Mouse (Mus musculus): ENCODE results near the gene Akap13. TPM values are rescaled to one million over a fixed set of nuclear protein-coding genes. Genes with fewer than 3 reads are reported as not detected.

Gene Akap13
- total RNA-seq, 1 experiment, result 24.6 TPM

GRCm38 (mm10) chr7:75642178-75642777, 186.9 kb downstream of the Akap13 start:
- peaks cover 4 to 9% of the 10 kb centered on the region in 2 experiments for H3K4me1 ChIP-seq (ENCODE audit: control insufficient read depth in 2 of 2, insufficient read depth in 2 of 2, low read length in 2 of 2, poor library complexity in 1 of 2)
- in situ Hi-C loops (cut with MboI; ENCODE audit: low sequenced_read_pairs in 2 of 2, unreplicated experiment in 2 of 2), result no loop called here
- no peak overlapping the region; the same call in 1 of the 2 replicates for H3K9ac ChIP-seq (ENCODE audit: insufficient read depth, low read depth, low read length, poor library complexity, severe bottlenecking)
- H3K36me3 ChIP-seq (ENCODE audit: control insufficient read depth, insufficient read depth, low read length, poor library complexity, severe bottlenecking), result no peaks in the 10 kb centered on the region
- H3K4me3 ChIP-seq (ENCODE audit: insufficient read depth in 1 of 2, low read depth in 1 of 2, low read length in 2 of 2, poor library complexity in 1 of 2, severe bottlenecking in 1 of 2), result peak overlapping the region in 1 of 2 experiments; percentile 37; a peak in 2 of 4 replicates
- H3K27ac ChIP-seq (ENCODE audit: insufficient read depth, low read depth, low read length, poor library complexity, severe bottlenecking), result no peak overlapping the region
- H3K9me3 ChIP-seq (ENCODE audit: control insufficient read depth, insufficient read depth, low read depth, low read length), result no peaks in the 10 kb centered on the region
- DNase-seq (ENCODE audit: low read depth, low spot score), result peak; percentile 30
- TF ChIP-seq HCFC1 (IDR thresholded peaks at IDR 0.05; ENCODE audit: borderline replicate concordance, insufficient read depth, low read length), result no peak
- no peak for TF ChIP-seq ZNF384 (IDR thresholded peaks at IDR 0.05; ENCODE audit: low read depth, low read length)
- TF ChIP-seq ZC3H11A (IDR thresholded peaks at IDR 0.05; ENCODE audit: borderline replicate concordance, low read depth, low read length), result no peak
- no peak for TF ChIP-seq CHD2 (IDR thresholded peaks at IDR 0.05; ENCODE audit: low read depth, low read length)
- no peak for TF ChIP-seq MAFK (IDR thresholded peaks at IDR 0.05; ENCODE audit: insufficient read depth, low read depth, low read length)

DNA sequence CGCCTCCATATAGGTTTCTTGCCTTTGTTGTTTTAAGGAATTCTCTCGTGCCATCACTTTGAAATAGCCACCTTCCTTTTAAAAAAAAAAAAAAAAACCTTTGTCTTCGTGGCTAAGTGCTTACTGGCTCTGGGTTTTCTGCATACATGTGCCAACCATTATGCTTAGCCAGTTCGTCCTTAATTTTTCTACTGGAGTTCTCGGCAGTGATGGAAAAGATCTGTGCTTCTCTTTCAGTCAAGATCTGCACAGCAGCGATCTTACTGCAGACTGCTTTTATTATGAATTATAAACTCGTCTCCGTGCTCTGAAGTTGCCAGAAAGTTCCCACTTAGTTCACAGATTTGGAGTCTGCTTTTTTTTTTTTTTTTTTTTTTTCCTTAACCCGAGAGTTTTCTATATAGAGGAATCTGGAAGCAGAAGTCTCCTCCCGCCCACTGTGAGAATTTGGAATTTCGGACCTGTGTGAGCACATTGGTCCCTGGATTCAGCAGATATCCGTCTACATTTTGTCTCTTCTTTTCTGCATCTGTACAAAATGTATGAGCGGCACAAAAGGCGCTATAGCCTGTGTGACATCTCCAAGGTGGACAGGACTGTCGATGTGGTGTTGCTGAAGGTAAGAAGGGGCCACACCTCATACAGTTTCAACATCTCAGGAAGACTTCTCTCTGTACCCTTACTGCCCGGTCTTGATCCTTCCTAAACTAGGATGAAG, 187.7 kb downstream of the Akap13 start:
- Histone ChIP-seq H3K4me1 (ENCODE audit: control insufficient read depth in 2 of 2, insufficient read depth in 2 of 2, low read length in 2 of 2, poor library complexity in 1 of 2) (peaks cover 4 to 9% of the 10 kb centered on the region in 2 experiments), H3K9ac (ENCODE audit: insufficient read depth, low read depth, low read length, poor library complexity, severe bottlenecking) (no peak overlapping the region), H3K36me3 (ENCODE audit: control insufficient read depth, insufficient read depth, low read length, poor library complexity, severe bottlenecking) (no peaks in the 10 kb centered on the region), H3K4me3 (ENCODE audit: insufficient read depth in 1 of 2, low read depth in 1 of 2, low read length in 2 of 2, poor library complexity in 1 of 2, severe bottlenecking in 1 of 2) (no peak overlapping the region), H3K27ac (ENCODE audit: insufficient read depth, low read depth, low read length, poor library complexity, severe bottlenecking) (no peak overlapping the region), H3K9me3 (ENCODE audit: control insufficient read depth, insufficient read depth, low read depth, low read length) (no peaks in the 10 kb centered on the region)
- in situ Hi-C loops (cut with MboI; ENCODE audit: low sequenced_read_pairs in 2 of 2, unreplicated experiment in 2 of 2), result no loop called here
- TF ChIP-seq ZNF384 (IDR thresholded peaks at IDR 0.05; ENCODE audit: low read depth, low read length) (0 out of 2 replicates have a peak, but pooled peaks have one; percentile 38), CHD2 (IDR thresholded peaks at IDR 0.05; ENCODE audit: low read depth, low read length) (no peak), MAFK (IDR thresholded peaks at IDR 0.05; ENCODE audit: insufficient read depth, low read depth, low read length) (no peak)
- no peak for DNase-seq (ENCODE audit: low read depth, low spot score)

DNA sequence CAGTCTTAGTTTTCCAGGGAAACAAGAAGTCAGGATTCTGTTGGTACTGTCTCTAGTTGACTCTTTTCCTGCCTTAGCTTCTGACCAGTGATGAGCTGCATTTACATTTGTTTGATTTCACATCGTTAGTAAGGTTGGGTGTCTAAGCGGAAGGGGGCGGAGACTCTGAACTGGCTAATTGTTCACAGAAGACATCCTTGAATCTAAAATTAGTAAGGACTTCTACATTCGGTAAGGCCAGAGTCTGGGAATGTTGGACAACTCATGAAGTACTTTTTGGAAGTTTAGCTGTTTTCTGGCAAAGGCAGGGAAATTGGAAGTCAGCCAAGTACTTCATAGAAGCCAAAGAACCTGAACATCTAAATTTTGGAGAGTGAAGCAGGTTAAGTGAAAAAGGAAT, 188.7 kb downstream of the Akap13 start:
- TF ChIP-seq ZC3H11A (IDR thresholded peaks at IDR 0.05; ENCODE audit: borderline replicate concordance, low read depth, low read length) (no peak), MAFK (IDR thresholded peaks at IDR 0.05; ENCODE audit: insufficient read depth, low read depth, low read length) (no peak), HCFC1 (IDR thresholded peaks at IDR 0.05; ENCODE audit: borderline replicate concordance, insufficient read depth, low read length) (no peak)
- peak; percentile 17 for DNase-seq (ENCODE audit: low read depth, low spot score)
- no peak overlapping the region for H3K4me3 ChIP-seq (ENCODE audit: insufficient read depth in 1 of 2, low read depth in 1 of 2, low read length in 2 of 2, poor library complexity in 1 of 2, severe bottlenecking in 1 of 2)
- in situ Hi-C loops (cut with MboI; ENCODE audit: low sequenced_read_pairs in 2 of 2, unreplicated experiment in 2 of 2), result no loop called here
- peaks cover 4 to 9% of the 10 kb centered on the region in 2 experiments for H3K4me1 ChIP-seq (ENCODE audit: control insufficient read depth in 2 of 2, insufficient read depth in 2 of 2, low read length in 2 of 2, poor library complexity in 1 of 2)
- no peaks in the 10 kb centered on the region for H3K9me3 ChIP-seq (ENCODE audit: control insufficient read depth, insufficient read depth, low read depth, low read length)
- no peak overlapping the region for H3K9ac ChIP-seq (ENCODE audit: insufficient read depth, low read depth, low read length, poor library complexity, severe bottlenecking)
- H3K36me3 ChIP-seq (ENCODE audit: control insufficient read depth, insufficient read depth, low read length, poor library complexity, severe bottlenecking), result no peaks in the 10 kb centered on the region
- H3K27ac ChIP-seq (ENCODE audit: insufficient read depth, low read depth, low read length, poor library complexity, severe bottlenecking), result no peak overlapping the region

- no peak for DNase-seq (ENCODE audit: low read depth, low spot score)
- Histone ChIP-seq H3K36me3 (ENCODE audit: control insufficient read depth, insufficient read depth, low read length, poor library complexity, severe bottlenecking) (no peaks in the 10 kb centered on the region), H3K27ac (ENCODE audit: insufficient read depth, low read depth, low read length, poor library complexity, severe bottlenecking) (no peak overlapping the region), H3K9ac (ENCODE audit: insufficient read depth, low read depth, low read length, poor library complexity, severe bottlenecking) (no peak overlapping the region), H3K4me3 (ENCODE audit: insufficient read depth in 1 of 2, low read depth in 1 of 2, low read length in 2 of 2, poor library complexity in 1 of 2, severe bottlenecking in 1 of 2) (no peak overlapping the region), H3K9me3 (ENCODE audit: control insufficient read depth, insufficient read depth, low read depth, low read length) (no peaks in the 10 kb centered on the region), H3K4me1 (ENCODE audit: control insufficient read depth in 2 of 2, insufficient read depth in 2 of 2, low read length in 2 of 2, poor library complexity in 1 of 2) (peaks cover 4 to 9% of the 10 kb centered on the region in 2 experiments)
- in situ Hi-C loops (cut with MboI; ENCODE audit: low sequenced_read_pairs in 2 of 2, unreplicated experiment in 2 of 2), result no loop called here
- no peak for TF ChIP-seq ZC3H11A (IDR thresholded peaks at IDR 0.05; ENCODE audit: borderline replicate concordance, low read depth, low read length)
- no peak for TF ChIP-seq ZNF384 (IDR thresholded peaks at IDR 0.05; ENCODE audit: low read depth, low read length)
- TF ChIP-seq HCFC1 (IDR thresholded peaks at IDR 0.05; ENCODE audit: borderline replicate concordance, insufficient read depth, low read length), result no peak
- no peak for TF ChIP-seq MAFK (IDR thresholded peaks at IDR 0.05; ENCODE audit: insufficient read depth, low read depth, low read length)
These were observed 189.3 kb downstream of the Akap13 start for GRCm38 (mm10) chr7:75644585-75644984.
